Mouse (Mus musculus): ENCODE data around the gene Il20. TPM values are rescaled to one million over a fixed set of nuclear protein-coding genes. Genes with fewer than 3 reads are reported as not detected.

Gene Il20
- polyA plus RNA-seq, 1 experiment = not detected

DNA sequence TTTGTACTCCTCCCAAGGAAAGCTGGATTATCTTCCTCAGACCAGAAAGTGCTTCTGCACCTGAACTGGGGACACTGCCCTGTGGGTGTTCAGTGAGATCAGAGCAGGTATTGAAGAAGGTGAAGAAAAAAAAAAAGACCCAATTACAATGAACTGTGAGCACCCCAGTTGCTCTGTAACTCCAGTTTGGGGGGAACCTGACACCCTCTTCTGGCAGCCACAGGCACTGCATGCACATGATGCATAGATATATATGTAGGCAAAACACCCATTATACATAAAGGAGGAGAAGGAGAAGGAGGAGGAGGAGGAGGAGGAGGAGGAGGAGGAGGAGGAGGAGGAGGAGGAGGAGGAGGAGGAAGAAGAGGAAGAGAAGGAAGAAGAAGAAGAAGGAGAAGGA lies 15.2 kb upstream of the Il20 start:
- Histone ChIP-seq H3K27ac (ENCODE audit: control insufficient read depth, insufficient read depth, low read depth, low read length) (no peak overlapping the region), H3K36me3 (ENCODE audit: control insufficient read depth, insufficient read depth, low read length) (no peaks in the 10 kb centered on the region), H3K27me3 (ENCODE audit: control insufficient read depth, insufficient read depth, low read length) (no peaks in the 10 kb centered on the region), H3K4me3 (ENCODE audit: control insufficient read depth, low read depth, low read length) (no peak overlapping the region), H3K4me1 (ENCODE audit: control insufficient read depth, insufficient read depth, low read length) (no peaks in the 10 kb centered on the region)
- TF ChIP-seq CTCF (IDR thresholded peaks at IDR 0.05; ENCODE audit: control insufficient read depth, insufficient read depth, insufficient replicate concordance, low read depth, low read length) (no peak; the same call in 1 of the 2 replicates), POLR2A (IDR thresholded peaks at IDR 0.05; ENCODE audit: control insufficient read depth, low read depth, low read length) (no peak)

DNA sequence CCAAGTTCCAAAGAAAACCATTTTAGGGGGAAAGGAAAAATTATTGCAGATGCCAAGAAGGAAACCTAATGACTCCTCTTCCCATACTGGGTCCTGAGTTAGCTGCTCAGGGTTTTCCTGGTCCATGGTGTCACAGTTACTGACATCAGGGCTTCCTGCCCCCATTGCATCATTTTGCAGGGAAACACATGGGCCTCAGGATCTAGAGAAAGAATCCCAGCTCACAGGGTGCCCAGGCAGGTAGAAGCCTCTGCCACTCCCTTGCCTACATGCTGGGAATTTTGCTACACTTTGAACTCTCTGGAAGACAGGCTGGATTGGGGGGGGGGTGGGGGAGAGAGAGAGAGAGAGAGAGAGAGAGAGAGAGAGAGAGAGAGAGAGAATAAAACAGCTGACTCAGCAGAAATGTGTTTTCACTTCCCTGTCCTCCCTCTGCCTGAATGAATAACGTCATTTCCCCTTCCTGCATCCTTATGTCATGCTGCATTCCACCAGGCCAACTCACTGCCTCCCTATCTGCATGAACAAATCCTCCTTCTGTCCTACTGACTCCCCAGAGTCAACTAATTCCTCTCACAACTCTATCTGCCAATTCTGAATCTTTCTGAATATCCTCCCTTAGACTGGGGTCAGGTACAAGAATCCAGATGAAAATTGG lies 7.2 kb upstream of the Il20 start:
- Histone ChIP-seq H3K27me3 (ENCODE audit: control insufficient read depth, insufficient read depth, low read length) (no peaks in the 10 kb centered on the region), H3K4me3 (ENCODE audit: control insufficient read depth, low read depth, low read length) (no peak overlapping the region), H3K36me3 (ENCODE audit: control insufficient read depth, insufficient read depth, low read length) (no peaks in the 10 kb centered on the region), H3K27ac (ENCODE audit: control insufficient read depth, insufficient read depth, low read depth, low read length) (no peak overlapping the region), H3K4me1 (ENCODE audit: control insufficient read depth, insufficient read depth, low read length) (no peaks in the 10 kb centered on the region)
- TF ChIP-seq POLR2A (IDR thresholded peaks at IDR 0.05; ENCODE audit: control insufficient read depth, low read depth, low read length) (no peak), CTCF (IDR thresholded peaks at IDR 0.05; ENCODE audit: control insufficient read depth, insufficient read depth, insufficient replicate concordance, low read depth, low read length) (no peak)

DNA sequence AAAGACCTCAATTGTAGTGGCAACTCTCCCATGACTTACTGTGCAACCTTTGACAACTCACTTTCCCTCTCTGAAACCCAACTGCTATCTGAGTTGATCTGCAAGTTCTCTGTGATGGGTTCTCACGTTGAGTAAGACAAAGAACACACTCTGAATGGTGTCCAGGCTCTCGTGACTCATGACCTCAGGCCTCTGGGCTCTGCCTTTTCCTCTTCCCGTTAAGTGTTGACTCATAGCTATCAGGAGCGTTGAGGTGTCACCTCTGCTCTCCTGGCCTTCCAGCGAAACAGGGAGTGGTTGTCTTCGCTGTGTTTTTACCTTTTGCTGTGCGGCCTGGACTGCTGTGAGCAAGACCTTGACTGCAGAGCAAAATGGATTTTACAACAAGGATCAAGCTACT lies 8.7 kb downstream of the Il20 start:
- Histone ChIP-seq H3K27me3 (ENCODE audit: control insufficient read depth, insufficient read depth, low read length) (no peaks in the 10 kb centered on the region), H3K4me3 (ENCODE audit: control insufficient read depth, low read depth, low read length) (no peak overlapping the region)
- TF ChIP-seq POLR2A (IDR thresholded peaks at IDR 0.05; ENCODE audit: control insufficient read depth, low read depth, low read length) = no peak

DNA sequence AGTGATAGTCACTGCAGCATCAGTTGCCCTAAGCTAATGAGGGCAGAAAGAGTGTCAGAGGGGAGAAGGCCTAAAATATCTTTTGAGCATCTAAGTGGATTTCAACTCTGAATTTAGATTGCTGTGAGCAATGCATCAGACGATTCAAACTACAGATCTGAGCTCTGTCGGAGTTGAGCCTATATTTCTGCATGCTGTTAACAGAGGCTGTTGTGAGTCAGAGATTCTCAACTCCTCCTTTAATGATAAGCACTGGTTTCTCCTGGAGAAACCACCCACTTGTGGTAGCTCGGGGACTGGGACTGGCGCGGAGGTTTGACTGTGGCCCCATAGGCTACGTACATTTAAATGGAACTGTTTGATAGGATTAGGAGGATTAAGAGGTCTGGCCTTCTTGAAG lies 16.8 kb downstream of the Il20 start:
- TF ChIP-seq POLR2A (IDR thresholded peaks at IDR 0.05; ENCODE audit: control insufficient read depth, low read depth, low read length) (no peak), CTCF (IDR thresholded peaks at IDR 0.05; ENCODE audit: control insufficient read depth, insufficient read depth, insufficient replicate concordance, low read depth, low read length) (no peak)
- Histone ChIP-seq H3K36me3 (ENCODE audit: control insufficient read depth, insufficient read depth, low read length) (no peaks in the 10 kb centered on the region), H3K27me3 (ENCODE audit: control insufficient read depth, insufficient read depth, low read length) (no peaks in the 10 kb centered on the region), H3K4me1 (ENCODE audit: control insufficient read depth, insufficient read depth, low read length) (no peaks in the 10 kb centered on the region), H3K27ac (ENCODE audit: control insufficient read depth, insufficient read depth, low read depth, low read length) (no peak overlapping the region), H3K4me3 (ENCODE audit: control insufficient read depth, low read depth, low read length) (no peak overlapping the region)

More for the DNA sequence above, 8.7 kb downstream of the Il20 start:
- Histone ChIP-seq H3K4me1 (ENCODE audit: control insufficient read depth, insufficient read depth, low read length) (no peaks in the 10 kb centered on the region), H3K36me3 (ENCODE audit: control insufficient read depth, insufficient read depth, low read length) (no peaks in the 10 kb centered on the region), H3K27ac (ENCODE audit: control insufficient read depth, insufficient read depth, low read depth, low read length) (no peak overlapping the region)

DNA sequence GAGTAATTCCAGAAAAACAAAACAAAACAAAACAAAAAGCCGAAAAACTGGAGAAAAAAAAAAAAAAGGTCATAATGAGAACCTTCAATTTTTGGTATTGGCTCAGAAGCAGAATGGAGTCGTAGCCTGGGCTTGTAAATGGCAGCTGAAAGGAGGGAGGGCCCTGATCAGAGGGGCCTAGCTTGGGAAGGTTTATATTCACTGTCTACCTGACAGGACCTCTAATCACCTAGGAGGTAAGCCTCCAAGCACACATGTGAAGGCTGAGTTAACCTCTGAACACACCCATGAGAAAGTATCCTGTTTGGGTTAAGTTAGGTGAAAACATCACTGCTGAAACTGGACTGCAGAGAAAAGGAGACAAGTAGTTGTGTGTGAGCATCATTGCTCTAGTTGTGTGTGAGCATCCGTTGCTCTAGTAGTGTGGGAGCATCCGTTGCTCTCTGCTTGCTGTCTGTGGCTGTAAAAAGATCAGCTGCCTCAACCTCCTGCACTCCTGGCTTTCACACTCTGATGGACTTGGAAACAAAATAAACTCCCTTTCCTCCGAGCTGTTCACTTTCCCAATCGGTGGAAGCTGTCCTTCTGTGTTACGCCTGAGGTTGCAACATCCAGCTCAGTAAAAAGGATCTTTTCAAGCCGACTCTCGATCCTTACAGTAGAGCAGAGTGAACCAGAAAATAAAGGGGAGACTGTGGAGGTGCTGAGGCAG lies 17.8 kb downstream of the Il20 start:
- TF ChIP-seq POLR2A (IDR thresholded peaks at IDR 0.05; ENCODE audit: control insufficient read depth, low read depth, low read length) (no peak), CTCF (IDR thresholded peaks at IDR 0.05; ENCODE audit: control insufficient read depth, insufficient read depth, insufficient replicate concordance, low read depth, low read length) (no peak)
- no peaks in the 10 kb centered on the region for H3K4me1 ChIP-seq (ENCODE audit: control insufficient read depth, insufficient read depth, low read length)
- no peak overlapping the region for H3K4me3 ChIP-seq (ENCODE audit: control insufficient read depth, low read depth, low read length)
- H3K36me3 ChIP-seq (ENCODE audit: control insufficient read depth, insufficient read depth, low read length) = no peaks in the 10 kb centered on the region
- H3K27ac ChIP-seq (ENCODE audit: control insufficient read depth, insufficient read depth, low read depth, low read length) = no peak overlapping the region
- H3K27me3 ChIP-seq (ENCODE audit: control insufficient read depth, insufficient read depth, low read length) = no peaks in the 10 kb centered on the region

DNA sequence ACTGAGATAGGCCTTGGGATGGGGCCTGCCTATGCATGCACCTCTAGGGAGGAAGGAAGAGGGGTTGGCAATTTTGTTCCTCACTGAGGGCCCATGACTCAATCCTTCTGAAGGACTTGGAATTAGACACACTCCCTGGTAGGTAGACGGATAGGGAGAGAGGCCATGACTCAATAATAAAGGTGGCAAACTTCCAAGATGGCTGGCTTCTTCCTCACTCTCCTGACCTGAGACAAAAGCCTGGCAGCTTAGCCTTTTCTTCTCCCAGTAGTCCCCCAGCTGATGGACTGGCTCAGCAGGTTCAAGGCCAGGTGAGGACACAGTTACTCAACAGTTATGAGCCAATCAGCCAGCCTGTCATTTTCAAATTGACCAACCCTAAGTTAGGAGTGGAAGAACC lies 18.8 kb downstream of the Il20 start:
- Histone ChIP-seq H3K4me3 (ENCODE audit: control insufficient read depth, low read depth, low read length) (no peak overlapping the region), H3K4me1 (ENCODE audit: control insufficient read depth, insufficient read depth, low read length) (no peaks in the 10 kb centered on the region), H3K27ac (ENCODE audit: control insufficient read depth, insufficient read depth, low read depth, low read length) (no peak overlapping the region), H3K36me3 (ENCODE audit: control insufficient read depth, insufficient read depth, low read length) (no peaks in the 10 kb centered on the region), H3K27me3 (ENCODE audit: control insufficient read depth, insufficient read depth, low read length) (no peaks in the 10 kb centered on the region)
- TF ChIP-seq CTCF (IDR thresholded peaks at IDR 0.05; ENCODE audit: control insufficient read depth, insufficient read depth, insufficient replicate concordance, low read depth, low read length) = no peak
- TF ChIP-seq POLR2A (IDR thresholded peaks at IDR 0.05; ENCODE audit: control insufficient read depth, low read depth, low read length) = no peak

DNA sequence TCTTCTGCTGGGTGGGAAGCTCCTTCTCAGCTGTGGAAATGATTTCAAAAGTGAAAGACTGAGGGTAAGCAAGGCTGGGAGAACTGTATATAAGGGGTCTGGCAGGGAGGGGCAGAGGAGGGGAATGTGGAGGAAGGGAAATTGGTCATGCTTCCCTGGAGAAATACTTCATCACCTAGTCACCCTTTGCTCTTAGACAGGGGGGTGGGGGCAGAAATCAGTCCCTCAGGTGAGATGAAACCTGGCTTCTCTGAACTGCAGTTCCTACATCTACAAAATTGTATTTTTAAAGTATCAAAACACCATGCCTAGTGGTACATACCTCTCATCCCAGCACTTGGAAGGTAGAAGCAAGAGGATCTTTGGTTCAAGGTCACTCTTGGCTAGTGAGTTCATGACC lies 23.9 kb downstream of the Il20 start, which contains the start of gene Il24:
Il24 (minus strand) TSS at position 101 of the 400 bp plus-strand sequence.
- TF ChIP-seq CTCF (IDR thresholded peaks at IDR 0.05; ENCODE audit: control insufficient read depth, insufficient read depth, insufficient replicate concordance, low read depth, low read length) (no peak), POLR2A (IDR thresholded peaks at IDR 0.05; ENCODE audit: control insufficient read depth, low read depth, low read length) (no peak)
- Histone ChIP-seq H3K36me3 (ENCODE audit: control insufficient read depth, insufficient read depth, low read length) (no peaks in the 10 kb centered on the region), H3K4me1 (ENCODE audit: control insufficient read depth, insufficient read depth, low read length) (no peaks in the 10 kb centered on the region), H3K27ac (ENCODE audit: control insufficient read depth, insufficient read depth, low read depth, low read length) (no peak within 1 kb of the TSS), H3K27me3 (ENCODE audit: control insufficient read depth, insufficient read depth, low read length) (no peaks in the 10 kb centered on the region), H3K4me3 (ENCODE audit: control insufficient read depth, low read depth, low read length) (no peak within 1 kb of the TSS)

Measured in testis, adult 2 months (tissue).